Mouse (Mus musculus): ENCODE data around the gene Llcfc1.

Gene Llcfc1

DNA sequence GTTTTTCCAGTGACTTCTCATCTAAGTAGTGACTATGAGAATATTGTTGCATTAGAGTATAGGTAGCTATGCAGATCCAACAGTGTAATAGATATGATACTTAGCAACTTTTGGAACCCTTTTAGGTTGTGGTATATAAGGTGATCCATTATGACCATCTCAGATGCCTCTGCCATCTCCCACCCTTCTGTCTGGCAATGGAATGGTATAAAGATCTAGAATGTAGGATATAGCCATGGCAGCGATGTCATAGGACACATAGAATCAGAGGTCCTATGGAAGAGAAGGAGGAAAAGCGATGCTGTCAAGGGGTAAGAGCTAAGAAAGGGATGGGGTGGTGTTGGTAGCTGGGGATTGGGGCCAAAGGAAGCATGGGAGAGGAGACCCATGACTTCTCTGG is at the start of gene Llcfc1:
TSS of gene Llcfc1 (plus strand) at position 301 of the 400 bp plus-strand sequence.
- no peak for DNase-seq (ENCODE audit: extremely low spot score)

DNA sequence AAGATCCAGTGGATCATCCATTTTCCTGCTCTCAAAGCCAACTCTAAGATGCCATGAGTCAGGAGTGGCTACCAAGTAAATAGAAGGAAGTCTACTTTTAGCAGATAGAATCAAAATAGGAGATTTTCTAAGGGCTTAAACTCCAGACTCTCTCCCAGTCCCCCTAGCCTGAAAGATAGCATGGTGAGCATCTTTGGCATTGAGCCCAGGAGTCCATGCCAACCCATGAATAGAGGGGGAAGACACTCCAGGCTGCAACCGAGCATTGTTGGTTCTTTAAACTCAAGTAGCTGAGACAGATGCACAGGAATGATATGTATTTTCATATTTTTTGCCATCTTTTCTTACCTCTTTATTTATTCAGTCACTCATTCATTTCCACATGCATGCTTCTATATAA is 49.0 kb upstream of the Llcfc1 start:
- DNase-seq (ENCODE audit: extremely low spot score), result no peak

GRCm38 (mm10) chr6:41636178-41636577 is 48.1 kb upstream of the Llcfc1 start, which contains the start of gene Trpv6:
TSS of gene Trpv6 (minus strand) at chr6:41636405.
- no peak for DNase-seq (ENCODE audit: extremely low spot score)

DNA sequence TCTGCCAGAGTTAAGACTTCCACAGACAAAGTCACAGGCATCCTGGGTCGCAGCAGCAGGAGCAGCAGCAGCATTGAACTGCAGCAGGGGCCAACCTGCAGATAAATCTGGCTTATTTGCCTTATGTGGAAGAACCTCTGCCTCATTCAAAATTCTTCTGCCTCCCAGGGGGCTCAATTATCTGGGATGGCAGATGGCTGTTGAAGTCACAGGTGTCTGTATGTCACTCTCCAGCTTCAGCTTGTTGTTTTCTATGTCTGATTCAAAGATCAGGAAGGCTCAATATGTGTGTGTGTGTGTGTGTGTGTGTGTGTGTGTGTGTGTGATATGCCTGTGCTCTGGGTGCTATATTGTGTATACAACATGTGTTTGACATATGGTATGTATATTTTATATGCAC is 46.8 kb upstream of the Llcfc1 start:
- no peak for DNase-seq (ENCODE audit: extremely low spot score)

GRCm38 (mm10) chr6:41637927-41638506 is 46.2 kb upstream of the Llcfc1 start:
- no peak for DNase-seq (ENCODE audit: extremely low spot score)

- no peak for DNase-seq (ENCODE audit: extremely low spot score)
Observed at GRCm38 (mm10) chr6:41640449-41640848, 43.8 kb upstream of the Llcfc1 start.

- no peak for DNase-seq (ENCODE audit: extremely low spot score)
Observed at GRCm38 (mm10) chr6:41641173-41641866, 42.9 kb upstream of the Llcfc1 start.

DNA sequence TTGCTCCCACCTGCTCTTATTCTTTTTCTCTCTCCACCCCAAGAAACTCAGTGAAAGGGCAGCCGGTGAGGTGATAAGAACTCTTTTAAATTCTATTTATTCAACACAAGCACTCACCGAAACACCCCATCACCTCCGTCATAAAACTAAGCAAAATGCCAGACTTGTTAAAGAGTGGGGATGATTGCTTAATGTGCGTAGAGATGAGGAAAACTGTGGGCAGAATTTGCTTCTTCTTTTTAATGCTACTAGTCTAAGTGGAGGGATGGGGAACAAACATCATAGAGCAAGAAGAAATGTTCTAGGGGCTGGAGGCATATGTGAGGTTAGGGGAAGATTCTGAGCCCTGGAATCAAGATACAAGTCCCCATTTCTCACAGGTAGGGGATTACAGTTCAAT is 41.5 kb upstream of the Llcfc1 start:
- no peak for DNase-seq (ENCODE audit: extremely low spot score)

GRCm38 (mm10) chr6:41643227-41643626 is 41.0 kb upstream of the Llcfc1 start:
- DNase-seq (ENCODE audit: extremely low spot score), result no peak

DNA sequence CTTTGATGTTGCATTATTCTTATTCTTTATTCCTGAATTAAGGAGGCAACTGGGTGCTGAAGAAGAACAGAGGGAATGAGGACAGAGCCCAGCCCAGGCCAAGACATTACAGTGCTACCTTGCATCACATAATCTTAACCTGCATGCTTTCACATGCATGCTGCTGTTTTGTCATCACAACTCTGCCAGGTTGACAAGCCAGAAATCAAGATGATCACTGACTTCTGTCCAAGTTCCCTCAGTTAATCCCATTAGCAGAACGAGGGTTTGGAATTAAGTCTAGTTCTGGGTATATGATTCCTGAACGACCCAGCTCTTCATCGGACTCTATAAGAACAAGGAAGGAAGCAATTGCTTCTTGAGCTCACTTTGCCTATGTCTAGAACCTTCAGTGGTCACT is 38.0 kb upstream of the Llcfc1 start:
- no peak for DNase-seq (ENCODE audit: extremely low spot score)

DNA sequence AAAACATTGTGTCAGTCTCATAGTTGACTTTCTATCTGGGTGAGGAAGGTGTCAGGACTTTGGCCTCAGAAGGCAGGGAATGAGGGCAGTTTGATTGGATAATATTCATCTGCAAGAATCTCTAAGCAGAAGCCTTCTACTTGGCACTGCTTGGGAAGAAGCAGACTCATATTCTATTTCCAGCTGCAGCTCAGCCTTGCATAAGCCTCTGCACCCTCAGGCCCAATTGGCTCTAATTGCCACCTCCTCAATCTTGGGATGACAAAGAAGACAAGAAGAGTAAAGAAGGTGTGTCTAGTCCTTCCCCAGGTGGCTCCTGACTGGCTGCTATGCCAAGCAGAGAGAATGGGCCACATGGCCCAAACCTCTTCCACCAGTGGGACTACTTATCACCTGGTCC is 37.6 kb upstream of the Llcfc1 start:
- DNase-seq (ENCODE audit: extremely low spot score), result no peak

GRCm38 (mm10) chr6:41653173-41653572 is 31.1 kb upstream of the Llcfc1 start:
- no peak for DNase-seq (ENCODE audit: extremely low spot score)

DNA sequence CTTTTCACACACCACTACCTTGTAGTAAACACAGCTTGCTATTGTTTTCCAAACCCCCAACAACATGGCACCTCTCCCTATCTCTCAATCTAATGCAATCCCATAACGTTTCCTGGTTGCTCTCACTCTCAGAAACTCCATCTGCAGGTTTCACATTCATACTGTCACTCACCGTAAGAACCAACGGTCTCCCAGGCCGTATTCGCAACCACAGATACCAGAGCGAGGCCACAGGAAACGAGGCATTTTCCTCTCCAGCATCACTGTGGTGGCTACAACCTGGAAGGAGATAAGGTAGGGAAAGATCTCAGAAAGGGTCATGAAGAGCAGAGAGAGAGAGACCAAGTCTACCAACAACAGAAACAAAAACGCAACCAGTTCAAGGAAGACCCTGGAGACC is 29.6 kb upstream of the Llcfc1 start:
- no peak for DNase-seq (ENCODE audit: extremely low spot score)

DNA sequence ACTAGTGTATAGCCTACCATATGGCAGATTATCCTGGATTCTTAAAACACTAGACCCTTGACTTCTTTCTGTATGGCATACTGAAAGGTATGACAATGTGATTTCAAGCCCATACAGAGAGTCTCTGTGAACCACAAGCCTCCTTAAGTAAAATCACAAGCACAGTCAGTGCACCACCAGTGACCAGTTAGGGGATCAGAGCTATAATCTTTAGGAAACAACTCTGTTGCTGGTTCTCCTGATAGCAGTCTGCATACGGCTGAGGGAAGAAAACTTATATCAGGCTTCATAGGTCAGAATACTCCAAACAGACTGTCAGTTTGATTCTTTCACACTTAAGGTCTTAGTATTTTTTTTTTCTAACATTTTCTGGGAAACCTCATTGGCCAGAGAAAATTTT is 25.7 kb upstream of the Llcfc1 start:
- DNase-seq (ENCODE audit: extremely low spot score), result no peak

GRCm38 (mm10) chr6:41662320-41662719 is 21.9 kb upstream of the Llcfc1 start:
- DNase-seq (ENCODE audit: extremely low spot score), result no peak

- no peak for DNase-seq (ENCODE audit: extremely low spot score)
Observed at GRCm38 (mm10) chr6:41676530-41676929, 7.7 kb upstream of the Llcfc1 start.

DNA sequence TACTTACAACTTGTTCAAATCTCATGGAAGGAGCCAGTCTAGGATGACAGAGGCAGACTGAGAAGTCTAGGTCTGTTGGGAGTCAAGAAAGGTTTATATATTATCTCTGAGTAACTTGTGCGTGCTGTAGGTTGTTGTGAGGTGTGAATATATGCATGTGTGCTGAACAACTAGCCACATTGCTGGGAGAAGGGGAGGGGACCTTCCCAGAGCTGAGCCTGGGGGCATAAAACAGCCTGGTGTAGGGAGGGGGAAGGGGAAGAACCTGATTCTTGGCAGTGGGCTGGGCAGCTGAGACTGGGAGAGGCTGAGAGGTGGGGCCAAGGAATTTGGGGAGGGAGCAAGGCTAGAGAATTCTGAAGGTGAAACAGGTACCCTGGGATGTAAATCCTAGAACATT is 3.6 kb upstream of the Llcfc1 start, which contains the start of gene Trpv5:
TSS of gene Trpv5 (minus strand) at position 101 of the 400 bp plus-strand sequence.
- DNase-seq (ENCODE audit: extremely low spot score), result no peak

- DNase-seq (ENCODE audit: extremely low spot score), result no peak
Observed at GRCm38 (mm10) chr6:41681656-41682055, 2.6 kb upstream of the Llcfc1 start.

- DNase-seq (ENCODE audit: extremely low spot score), result no peak
Observed at GRCm38 (mm10) chr6:41684911-41685310, 680 bp downstream of the Llcfc1 start.

DNA sequence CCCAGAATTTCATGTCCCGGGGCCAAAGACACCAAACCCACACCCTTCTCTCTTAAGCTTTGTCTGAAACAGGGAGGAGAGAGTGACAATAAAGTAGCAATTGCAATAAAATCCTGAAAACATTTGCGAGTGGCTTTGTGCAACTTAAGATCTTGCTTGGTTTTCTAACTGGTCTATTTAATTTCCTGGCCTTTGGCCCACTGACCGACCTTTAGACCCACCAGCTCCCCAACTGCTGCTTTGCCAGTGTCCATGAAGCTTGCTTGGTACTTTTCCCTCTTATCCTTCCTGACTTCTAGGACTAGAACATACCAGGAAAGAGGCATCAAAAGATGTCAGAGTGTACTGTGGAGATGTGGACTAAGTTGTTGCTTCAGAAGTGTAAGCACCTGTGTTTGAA is 1.4 kb downstream of the Llcfc1 start:
- no peak for DNase-seq (ENCODE audit: extremely low spot score)

DNA sequence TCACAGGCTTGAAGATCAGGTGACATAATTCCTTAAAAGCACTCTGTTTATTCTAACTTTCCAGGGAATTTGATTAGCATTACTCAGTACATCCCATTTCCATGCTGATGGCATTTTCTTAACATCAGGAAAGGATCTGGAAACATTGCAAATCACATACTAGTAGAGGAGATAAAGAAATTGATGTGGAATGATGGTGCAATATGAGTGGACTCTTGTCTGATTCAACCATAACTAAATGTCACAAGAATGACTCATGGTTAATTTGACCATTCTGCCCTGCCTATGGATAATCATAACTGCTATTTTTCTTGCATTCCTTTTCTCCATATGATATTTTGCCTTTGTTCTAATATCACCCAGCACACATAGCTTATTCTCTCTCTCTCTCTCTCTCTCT is 8.0 kb downstream of the Llcfc1 start:
- DNase-seq (ENCODE audit: extremely low spot score), result no peak

- DNase-seq (ENCODE audit: extremely low spot score), result no peak
Observed at GRCm38 (mm10) chr6:41694407-41694806, 10.2 kb downstream of the Llcfc1 start.

GRCm38 (mm10) chr6:41701245-41701644 is 17.0 kb downstream of the Llcfc1 start:
- no peak for DNase-seq (ENCODE audit: extremely low spot score)

DNA sequence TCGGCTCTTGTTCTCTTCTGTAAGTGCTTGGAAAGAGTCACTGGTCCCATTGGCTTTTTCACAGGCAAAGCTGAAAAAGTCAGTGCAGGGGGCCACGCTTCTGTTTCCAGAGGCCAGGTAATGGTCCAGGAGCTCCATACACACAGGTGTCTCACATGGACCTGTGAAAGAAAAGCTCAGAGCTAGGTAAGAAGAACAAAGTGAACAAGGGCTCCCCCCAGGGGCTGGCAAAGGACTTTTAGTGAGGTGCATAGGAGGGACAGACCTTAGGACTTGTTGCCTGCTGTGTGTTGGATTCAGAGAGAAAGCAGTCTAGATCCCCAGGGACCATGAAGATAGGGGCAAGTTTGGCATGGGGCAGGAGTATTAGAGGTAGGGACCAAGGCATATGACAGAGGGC is 18.7 kb downstream of the Llcfc1 start:
- DNase-seq (ENCODE audit: extremely low spot score), result no peak

Data from embryo, embryonic 9.5 days (tissue).